Mouse (Mus musculus) heart, adult 11 months (tissue): ENCODE data around the gene Tgfa.

Experiments
- DNase-seq: peaks from one replicate; pipeline ENCODE4 v3.0.0; 2022

Gene Tgfa

DNA sequence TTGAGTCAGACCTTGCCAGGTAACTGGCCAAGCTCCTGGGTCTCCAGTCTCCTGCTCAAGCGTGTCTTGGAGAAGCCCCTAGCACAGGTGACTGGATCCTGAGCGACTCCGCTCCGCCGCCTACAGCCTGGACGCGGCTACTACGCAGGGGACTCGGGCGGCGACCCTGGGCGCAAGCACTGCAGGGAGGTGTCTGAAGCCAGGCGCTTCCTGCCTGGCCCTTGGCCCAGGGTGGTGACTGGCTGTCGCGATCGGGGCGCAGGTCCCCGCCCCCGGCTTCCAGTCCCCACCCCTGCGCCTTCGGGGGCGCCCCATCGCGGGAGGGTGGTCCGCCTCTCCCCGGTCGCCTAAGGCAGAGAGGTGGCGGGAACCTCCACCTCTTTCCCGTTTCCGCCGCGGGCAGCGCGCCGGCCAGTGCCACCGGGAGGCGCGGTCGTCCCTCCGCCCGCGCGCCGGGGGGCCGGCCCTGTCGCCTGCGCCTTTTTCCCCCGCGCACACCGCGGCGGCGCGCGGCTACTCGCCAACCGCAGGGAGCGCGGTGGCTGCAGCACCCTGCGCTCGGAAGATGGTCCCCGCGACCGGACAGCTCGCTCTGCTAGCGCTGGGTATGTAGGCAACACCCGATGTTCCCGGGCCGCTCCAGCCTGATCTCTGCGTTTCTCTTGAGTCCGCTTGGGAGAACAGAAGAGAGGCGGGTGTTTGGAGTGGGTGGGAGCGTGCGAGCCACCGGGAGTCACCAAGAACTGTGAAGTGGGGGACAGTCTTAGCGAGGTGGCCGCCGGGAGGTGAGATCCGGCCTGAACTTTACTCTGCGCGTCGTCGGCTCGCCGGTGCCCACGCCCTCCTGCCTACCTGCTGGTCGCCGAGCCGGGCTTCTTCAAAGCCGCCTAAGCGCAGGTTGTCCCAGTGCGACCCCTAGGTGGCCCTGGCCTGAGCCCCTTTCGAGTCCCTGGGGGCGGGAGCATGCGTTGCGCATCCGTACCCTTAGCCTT is at the start of gene Tgfa:
TSS of gene Tgfa (plus strand) at position 283 of the 992 bp plus-strand sequence.
- peak; percentile 98 for DNase-seq

DNA sequence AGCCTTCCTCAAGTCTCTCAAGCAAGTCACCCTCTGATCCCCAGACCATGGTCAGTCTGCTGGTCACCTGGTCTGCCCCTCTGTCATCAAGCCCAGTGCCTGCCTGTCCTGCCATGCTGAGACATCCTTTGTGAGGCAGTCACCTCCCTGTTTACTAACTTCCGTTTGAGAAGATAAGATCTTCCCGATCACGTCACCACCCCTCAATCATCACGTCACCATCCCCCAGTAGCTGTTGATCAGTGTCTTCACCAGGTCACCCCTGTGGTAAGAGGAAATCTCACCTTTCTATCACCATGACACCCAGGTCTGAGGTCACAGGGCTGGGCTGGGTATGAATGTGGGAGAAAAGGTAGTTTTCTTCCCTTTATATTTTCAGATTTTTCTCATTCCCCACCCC is 46.5 kb upstream of the Tgfa start:
- DNase-seq: peak; percentile 85

- peak; percentile 68 for DNase-seq
Observed at GRCm38 (mm10) chr6:86149001-86149400, 46.0 kb upstream of the Tgfa start.

DNA sequence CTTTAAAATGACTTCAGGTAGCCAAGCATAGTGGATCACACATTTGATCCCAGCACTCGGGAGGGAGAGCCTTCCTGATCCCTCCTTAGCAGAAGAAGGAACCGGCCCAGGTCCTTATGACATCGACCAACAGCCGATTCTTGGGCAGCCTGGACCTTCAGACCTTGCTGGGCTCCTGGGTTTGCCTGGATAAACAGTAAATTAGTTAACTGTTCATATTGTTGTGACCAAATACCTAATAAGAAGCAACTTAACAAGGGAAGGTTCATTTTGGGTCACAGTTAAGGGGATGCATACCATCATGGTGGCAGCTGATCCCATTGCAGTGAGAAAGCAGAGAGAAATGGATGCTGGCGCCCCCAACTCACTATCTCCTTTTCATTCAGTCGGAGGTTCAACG is 42.3 kb upstream of the Tgfa start:
- peak; percentile 71 for DNase-seq

DNA sequence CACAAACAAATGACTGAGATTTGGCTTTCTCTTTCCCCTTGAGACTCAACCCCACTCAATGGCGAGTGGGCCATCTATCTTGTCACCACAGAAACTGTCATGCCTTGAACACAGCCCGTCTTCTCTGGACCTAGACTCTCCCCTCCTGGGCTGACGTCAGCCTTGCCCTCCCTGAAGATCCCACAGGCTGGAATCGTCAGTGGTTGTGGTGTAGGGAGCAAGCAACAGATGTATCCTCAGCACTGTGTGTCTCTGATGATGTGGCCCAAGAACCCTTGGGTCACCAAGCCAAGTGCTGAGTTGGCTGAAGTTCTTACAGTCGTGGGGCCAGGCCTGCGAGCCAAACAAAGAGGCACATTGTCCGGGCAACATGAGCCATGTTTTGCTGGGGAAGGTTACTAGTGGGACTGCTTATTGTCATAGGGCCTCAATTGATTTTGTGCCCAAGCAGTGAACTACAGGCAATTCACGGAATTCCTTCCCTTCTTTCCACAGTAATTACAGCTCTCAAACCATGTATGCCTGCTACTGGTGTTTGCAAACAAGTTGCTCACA is 41.5 kb upstream of the Tgfa start:
- DNase-seq: peak; percentile 97

- peak; percentile 92 for DNase-seq
Observed at GRCm38 (mm10) chr6:86154006-86154405, 41.0 kb upstream of the Tgfa start.

- DNase-seq: peak; percentile 85
Observed at GRCm38 (mm10) chr6:86154481-86154880, 40.5 kb upstream of the Tgfa start.

- DNase-seq: peak; percentile 86
Observed at GRCm38 (mm10) chr6:86157253-86158234, 37.5 kb upstream of the Tgfa start.

DNA sequence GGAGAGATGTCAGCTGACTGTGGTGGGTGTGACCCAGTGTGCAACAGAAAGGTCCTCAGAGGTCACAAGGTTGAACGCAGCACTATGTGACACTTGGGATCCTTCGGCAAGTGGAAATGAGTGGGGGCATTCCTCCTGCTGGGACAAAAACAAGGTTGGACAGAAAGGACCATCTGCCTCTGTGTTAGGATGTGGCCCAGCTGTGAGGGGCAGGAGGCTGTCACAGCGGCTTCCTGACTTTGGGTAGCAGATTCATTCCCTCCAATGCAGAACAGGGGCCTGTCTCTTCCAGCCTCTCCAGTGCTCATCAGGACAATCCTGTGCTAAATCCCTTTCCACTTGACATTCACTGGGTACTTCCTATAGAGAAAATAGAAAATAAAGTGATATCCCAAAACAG is 34.1 kb upstream of the Tgfa start:
- peak; percentile 51 for DNase-seq

- DNase-seq: no peak
Observed at GRCm38 (mm10) chr6:86161586-86161985, 33.4 kb upstream of the Tgfa start.

- DNase-seq: peak; percentile 57
Observed at GRCm38 (mm10) chr6:86164028-86164427, 31.0 kb upstream of the Tgfa start.

GRCm38 (mm10) chr6:86166426-86166825 is 28.6 kb upstream of the Tgfa start:
- peak; percentile 68 for DNase-seq

DNA sequence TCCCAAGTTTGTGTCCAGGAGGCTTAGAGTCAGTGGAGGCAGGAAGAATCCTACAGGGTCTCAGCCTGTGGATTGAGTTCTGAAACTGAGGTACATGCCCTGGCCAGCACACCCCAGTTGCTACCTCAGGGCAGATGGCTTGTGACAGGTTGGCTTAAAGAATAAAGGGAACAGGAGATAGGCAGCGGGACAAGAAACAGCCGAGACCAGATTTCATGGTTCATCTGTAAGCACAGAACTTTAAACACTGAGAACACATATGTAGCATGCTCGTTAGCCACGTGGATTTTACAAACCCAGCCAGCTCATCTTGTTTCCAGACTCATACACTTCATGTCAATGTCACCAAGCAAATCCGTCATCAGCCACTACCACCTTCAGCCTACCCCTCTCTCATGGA is 27.2 kb upstream of the Tgfa start:
- DNase-seq: peak; percentile 69

- DNase-seq: peak; percentile 78
Observed at GRCm38 (mm10) chr6:86169166-86169565, 25.9 kb upstream of the Tgfa start.

DNA sequence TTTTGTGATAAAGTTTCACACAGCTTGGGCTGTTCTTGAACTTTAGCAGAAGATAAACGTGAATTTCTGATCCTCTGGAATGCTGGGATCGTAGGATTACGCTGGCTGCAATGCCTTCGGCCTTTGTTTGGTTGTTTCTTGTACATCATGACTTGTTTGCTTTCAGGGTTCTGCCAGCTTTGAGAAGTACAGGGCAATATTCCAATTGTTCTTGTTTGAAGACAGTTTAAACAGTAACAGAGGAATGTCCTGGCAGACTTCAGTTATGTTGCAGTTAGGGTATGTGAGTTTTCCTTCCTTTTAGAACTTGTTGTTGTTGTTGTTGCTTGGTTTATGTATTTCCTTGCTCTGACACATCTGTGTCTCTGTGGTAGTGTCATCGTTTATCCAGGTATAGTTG is 18.8 kb upstream of the Tgfa start:
- no peak for DNase-seq

- DNase-seq: peak; percentile 48
Observed at GRCm38 (mm10) chr6:86176721-86177120, 18.3 kb upstream of the Tgfa start.

DNA sequence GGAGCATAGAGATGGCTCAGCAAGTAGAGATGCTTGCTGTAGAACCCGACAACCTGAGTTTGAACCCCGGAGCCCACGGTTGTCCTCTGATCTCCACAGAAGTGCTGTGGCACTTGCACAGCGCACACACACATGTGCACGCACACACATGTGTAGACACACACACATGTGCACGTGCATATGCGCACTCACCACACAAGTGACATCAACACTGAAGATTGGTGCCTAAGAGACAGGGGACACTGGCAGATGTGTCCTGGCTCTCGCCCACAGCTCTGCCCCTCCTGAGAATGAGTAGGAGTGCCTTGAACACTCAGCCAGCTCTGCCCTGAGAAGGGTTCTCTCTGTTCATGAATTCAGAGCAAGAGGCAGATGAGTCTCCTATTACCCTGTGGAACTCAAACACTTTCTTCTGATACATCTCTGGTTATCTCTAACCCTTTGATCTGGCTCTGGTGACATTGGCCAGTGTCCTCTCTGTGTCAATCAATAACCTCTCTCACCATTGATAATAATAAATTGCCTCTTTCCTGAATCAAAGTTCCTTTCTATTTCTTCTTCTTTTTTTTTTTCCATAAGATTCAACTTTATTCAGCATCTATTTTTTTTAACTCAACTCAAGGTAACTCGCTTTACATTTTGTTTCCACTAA is 17.6 kb upstream of the Tgfa start:
- peak; percentile 70 for DNase-seq

DNA sequence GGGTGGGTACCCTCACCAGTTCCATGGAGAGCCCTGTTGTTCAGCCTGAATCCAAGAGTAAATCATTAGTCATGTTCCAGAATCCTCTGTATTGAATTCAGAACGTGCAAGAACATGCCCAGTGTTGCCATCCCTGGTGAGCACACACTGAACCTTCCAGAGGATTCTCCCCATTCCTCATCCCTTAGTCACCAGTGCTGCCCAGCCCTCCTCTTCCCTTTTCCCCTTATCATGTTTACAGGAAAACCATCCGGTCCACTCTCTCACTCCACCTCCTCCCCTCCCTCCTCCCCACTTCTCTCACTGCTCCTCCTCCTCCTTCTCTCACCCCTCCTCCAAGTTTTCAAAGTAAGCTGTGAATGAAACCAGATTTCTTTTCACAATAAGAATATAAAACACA is 14.4 kb upstream of the Tgfa start:
- peak; percentile 81 for DNase-seq

GRCm38 (mm10) chr6:86182016-86182415 is 13.0 kb upstream of the Tgfa start:
- peak; percentile 81 for DNase-seq

DNA sequence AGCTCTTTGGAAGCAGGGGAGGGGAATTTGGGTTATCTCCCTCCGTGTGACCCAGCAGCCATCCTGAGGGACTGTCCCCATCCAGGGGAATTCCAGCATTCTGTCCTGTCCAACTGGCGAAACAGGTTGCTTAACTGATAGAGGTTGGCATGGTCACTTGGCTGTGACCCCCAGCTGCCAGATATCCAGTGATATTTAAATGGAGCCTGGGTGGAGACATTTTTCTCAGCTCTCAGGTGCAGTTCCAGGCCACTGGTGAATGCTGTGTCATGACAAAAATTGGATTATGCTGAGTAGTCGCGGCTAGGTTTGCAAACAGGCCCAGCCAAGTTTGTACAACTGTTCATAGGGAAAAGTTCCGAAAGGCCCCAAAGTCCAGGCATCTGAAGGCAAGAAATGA is 12.4 kb upstream of the Tgfa start:
- peak; percentile 69 for DNase-seq

- peak; percentile 89 for DNase-seq
Observed at GRCm38 (mm10) chr6:86186106-86186955, 8.7 kb upstream of the Tgfa start.
